Mouse (Mus musculus) G1E-ER4 (cell line): ENCODE measurements around the gene Tnn. TPM values are rescaled to one million over a fixed set of nuclear protein-coding genes. Genes with fewer than 3 reads are reported as not detected.

Source experiments
- GATA1 ChIP-seq: IDR thresholded peaks from one replicate; pipeline ENCODE4 v1.8.0; 2012; ENCODE audit warnings: low read length, inconsistent platforms
- polyA plus RNA-seq: library from polyadenylated mRNA; stranded (reverse); fragments of >175 nt; gene quantifications from 2 replicates; pipeline ENCODE4 v1.2.3, GENCODE M21; 2012

Tnn gene
- polyA plus RNA-seq, 1 experiment = not detected

GRCm38 (mm10) chr1:160108604-160109003 lies 44.8 kb downstream of the Tnn start:
- TF ChIP-seq GATA1 = no peak

GRCm38 (mm10) chr1:160105426-160105825 lies 48.0 kb downstream of the Tnn start:
- TF ChIP-seq GATA1 = no peak

GRCm38 (mm10) chr1:160100996-160101395 lies 52.4 kb downstream of the Tnn start:
- TF ChIP-seq GATA1 = no peak

- TF ChIP-seq GATA1 = no peak
Observed at GRCm38 (mm10) chr1:160099659-160100302, 53.6 kb downstream of the Tnn start.

- TF ChIP-seq GATA1 = no peak
Observed at GRCm38 (mm10) chr1:160086651-160087050, 66.7 kb downstream of the Tnn start.

- TF ChIP-seq GATA1 = no peak
Observed at GRCm38 (mm10) chr1:160084239-160084638, 69.1 kb downstream of the Tnn start.

- TF ChIP-seq GATA1 = no peak
Observed at GRCm38 (mm10) chr1:160082647-160083046, 70.7 kb downstream of the Tnn start.

GRCm38 (mm10) chr1:160080800-160081436 lies 72.5 kb downstream of the Tnn start:
- TF ChIP-seq GATA1 = no peak

- TF ChIP-seq GATA1 = no peak
Observed at GRCm38 (mm10) chr1:160078882-160079661, 74.3 kb downstream of the Tnn start.

- TF ChIP-seq GATA1 = no peak
Observed at GRCm38 (mm10) chr1:160064547-160065144, 88.7 kb downstream of the Tnn start.

GRCm38 (mm10) chr1:160061725-160062366 lies 91.5 kb downstream of the Tnn start:
- no peak for TF ChIP-seq GATA1

GRCm38 (mm10) chr1:160061321-160061720 lies 92.1 kb downstream of the Tnn start:
- peak; percentile 71 for TF ChIP-seq GATA1

- no peak for TF ChIP-seq GATA1
Observed at GRCm38 (mm10) chr1:160060542-160060941, 92.8 kb downstream of the Tnn start.

- no peak for TF ChIP-seq GATA1
Observed at GRCm38 (mm10) chr1:160059908-160060307, 93.5 kb downstream of the Tnn start.

- no peak for TF ChIP-seq GATA1
Observed at GRCm38 (mm10) chr1:160057657-160058056, 95.7 kb downstream of the Tnn start.
